Mouse (Mus musculus): ENCODE data around the gene Mettl17. TPM values are rescaled to one million over a fixed set of nuclear protein-coding genes. Genes with fewer than 3 reads are reported as not detected.
A peak's percentile ranks its signal among the peaks of the same experiment; 100 is the strongest.

Mettl17 gene
- total RNA-seq, 2 experiments from 2014 or later: 11.5 to 12.9 TPM

- no peak overlapping the region for H3K4me3 ChIP-seq
- peak; percentile 88 for DNase-seq
- intact Hi-C loops (cut with DNase I): loop anchor here (1.0 to 5.0 kb wide), 3 partner anchors 26 to 120 kb away; no protein-coding TSS in a partner anchor
- H3K27ac ChIP-seq: peak overlapping the region; percentile 54
- peak; percentile 94; the same call in 1 of the 2 replicates for TF ChIP-seq CTCF (IDR thresholded peaks at IDR 0.05)
These were observed 18.4 kb downstream of the Mettl17 start for GRCm38 (mm10) chr14:51902806-51903710.

- no peak overlapping the region; the same call in 1 of the 2 replicates for H3K27ac ChIP-seq
- DNase-seq: no peak
- intact Hi-C loops (cut with DNase I): loop anchor here (1.0 to 5.0 kb wide), 3 partner anchors 26 to 120 kb away; no protein-coding TSS in a partner anchor
- TF ChIP-seq CTCF (IDR thresholded peaks at IDR 0.05): no peak
- H3K4me3 ChIP-seq: no peak overlapping the region
These were observed 19.1 kb downstream of the Mettl17 start for GRCm38 (mm10) chr14:51903782-51904181.

DNA sequence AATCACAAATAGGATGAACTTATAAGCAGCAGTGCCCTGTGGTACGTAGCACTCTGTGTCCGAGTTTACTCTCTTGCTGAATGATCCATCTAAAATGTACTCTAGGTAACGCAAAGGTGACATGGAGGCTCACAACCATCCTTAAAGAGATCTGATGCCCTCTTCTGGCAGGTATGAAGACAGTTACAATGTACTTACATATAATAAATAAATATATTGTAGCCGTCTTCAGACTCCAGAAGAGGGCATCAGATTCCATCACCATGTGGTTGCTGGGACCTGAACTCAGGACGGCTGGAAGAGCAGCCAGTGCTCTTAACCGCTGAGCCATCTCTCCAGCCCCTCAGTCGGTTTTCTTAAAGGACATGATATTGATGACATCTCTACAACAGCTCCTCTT lies 20.1 kb downstream of the Mettl17 start:
- intact Hi-C loops (cut with DNase I): loop anchor here (5.0 kb wide), 1 partner anchor 103 kb away; no protein-coding TSS in a partner anchor
- H3K4me3 ChIP-seq: no peak overlapping the region
- peak overlapping the region; percentile 32; the same call in 1 of the 2 replicates for H3K27ac ChIP-seq
- peak; percentile 36; the same call in 1 of the 2 replicates for TF ChIP-seq CTCF (IDR thresholded peaks at IDR 0.05)
- no peak for DNase-seq

DNA sequence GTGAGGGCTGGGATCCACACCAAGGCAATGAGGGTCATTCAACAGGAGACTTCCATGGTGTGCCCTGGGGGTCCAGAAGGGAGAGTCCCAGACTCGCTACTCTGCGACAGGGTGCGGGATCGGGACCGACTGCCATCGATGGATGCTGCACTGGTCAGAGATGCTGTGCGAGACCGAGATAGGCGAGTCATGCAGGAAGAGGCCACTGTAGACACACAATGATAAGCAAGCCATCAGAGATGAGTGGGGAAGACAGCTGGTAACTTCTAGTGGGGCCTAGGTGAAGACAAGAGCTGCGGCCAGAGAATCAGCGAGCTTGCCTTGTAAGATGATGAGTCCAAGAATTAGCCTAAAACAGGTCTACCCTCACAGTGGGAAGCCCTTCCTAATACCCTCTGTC lies 21.5 kb downstream of the Mettl17 start:
- TF ChIP-seq CTCF (IDR thresholded peaks at IDR 0.05): no peak
- intact Hi-C loops (cut with DNase I): no loop called here
- no peak overlapping the region for H3K4me3 ChIP-seq
- no peak for DNase-seq
- H3K27ac ChIP-seq: peak overlapping the region; percentile 35

DNA sequence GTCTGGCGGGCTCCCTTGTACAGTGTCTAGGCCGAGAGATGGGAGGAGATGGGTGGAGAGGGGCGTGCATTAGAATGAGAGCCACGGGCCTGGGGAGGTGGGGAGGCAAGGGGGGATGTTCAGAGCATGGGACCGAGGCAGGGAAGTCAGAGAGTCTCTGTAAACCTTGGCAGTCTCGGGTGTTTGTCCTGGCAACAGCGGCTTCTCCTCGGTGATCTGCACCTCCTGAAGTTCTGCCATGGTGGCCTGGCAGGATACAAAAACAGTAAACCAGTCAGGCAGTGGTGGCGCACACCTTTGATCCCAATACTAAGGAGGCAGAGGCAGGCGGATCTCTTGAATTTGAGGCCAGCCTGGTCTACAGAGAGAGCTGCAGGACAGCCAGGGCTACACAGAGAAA lies 26.7 kb downstream of the Mettl17 start:
- peak overlapping the region; percentile 100 for H3K27ac ChIP-seq
- DNase-seq: peak; percentile 56
- intact Hi-C loops (cut with DNase I): no loop called here
- no peak for TF ChIP-seq CTCF (IDR thresholded peaks at IDR 0.05)
- peak overlapping the region; percentile 78 for H3K4me3 ChIP-seq

DNA sequence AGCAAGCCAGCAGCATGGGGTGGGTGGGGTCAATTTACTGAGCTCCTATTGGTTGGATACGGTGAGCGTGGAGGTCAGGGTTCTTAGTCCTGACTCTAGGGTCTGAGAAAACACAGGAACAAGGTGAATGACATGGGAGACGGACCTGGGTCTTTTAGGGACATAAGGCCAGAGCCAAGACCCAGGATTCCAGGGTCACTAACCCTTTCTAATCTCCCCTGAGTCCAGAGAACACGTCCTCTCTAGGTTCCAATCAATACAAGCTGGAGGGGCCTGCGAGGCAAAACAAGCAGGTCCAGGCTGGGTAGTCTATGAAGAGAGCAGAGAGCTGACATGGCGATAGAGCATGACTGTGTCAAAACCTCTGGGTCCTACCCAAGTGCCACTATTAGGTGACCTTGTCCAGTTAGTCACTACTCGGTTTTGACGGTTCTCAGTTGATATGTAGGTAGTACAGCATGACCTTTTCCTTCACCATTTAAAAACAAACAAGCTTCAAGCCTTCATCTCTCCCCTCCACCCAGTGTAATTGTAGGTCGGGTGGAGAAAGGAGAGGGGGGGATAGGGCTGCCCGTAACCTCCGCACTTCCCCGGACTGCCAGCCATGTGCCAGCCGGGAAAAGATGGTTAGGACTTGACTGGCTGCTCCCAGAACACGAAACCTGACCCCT lies 27.9 kb downstream of the Mettl17 start:
- intact Hi-C loops (cut with DNase I): loop anchor here (1.0 to 2.0 kb wide), 2 partner anchors 9 to 72 kb away; partner anchors contain the start of gene Arhgef40
- TF ChIP-seq CTCF (IDR thresholded peaks at IDR 0.05): no peak
- DNase-seq: no peak
- Histone ChIP-seq H3K4me3 (peak overlapping the region; percentile 78), H3K27ac (peak overlapping the region; percentile 100)

DNA sequence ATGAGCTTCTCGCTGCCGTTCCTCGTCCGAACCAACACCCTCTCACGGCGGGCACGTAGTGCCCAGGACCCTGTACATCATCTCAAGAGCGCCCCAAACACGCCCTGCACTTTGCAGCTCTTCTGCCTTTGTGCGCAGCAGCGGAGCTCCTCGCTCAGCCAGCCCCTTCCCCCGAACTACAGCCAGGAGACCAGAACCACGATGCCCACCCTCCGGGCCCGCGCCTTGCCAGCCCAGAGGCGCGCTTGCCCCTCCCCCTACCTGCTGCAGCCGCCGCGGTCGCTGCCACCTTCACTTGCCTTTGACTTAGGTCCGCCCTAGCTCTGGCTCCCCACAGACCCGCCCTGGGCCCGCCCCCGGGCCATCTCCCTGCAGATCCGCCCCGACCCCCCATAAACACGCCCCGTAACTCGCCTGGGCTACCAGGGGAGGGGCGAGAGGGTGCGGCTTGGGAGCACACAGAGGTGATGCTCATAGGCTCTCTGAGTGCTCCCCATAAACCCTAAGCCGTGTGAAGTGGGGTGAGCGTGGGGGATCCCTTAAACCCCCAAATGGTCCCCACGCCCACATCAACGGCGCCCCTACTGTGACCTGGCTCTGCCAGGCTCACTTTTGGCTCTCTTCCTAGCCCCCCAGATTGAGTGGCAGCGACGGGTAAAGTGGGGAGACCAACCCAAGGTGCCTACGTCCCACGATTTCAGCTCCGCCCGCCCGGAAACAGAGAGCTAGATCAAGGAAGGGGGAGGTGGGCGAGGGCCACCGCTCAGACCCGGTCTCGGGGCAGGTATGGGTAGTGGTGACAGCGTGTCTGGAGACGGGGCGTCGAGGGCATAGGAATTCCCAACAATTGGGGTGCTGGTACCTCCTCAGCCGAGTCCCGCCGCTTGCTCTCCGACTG lies 28.7 kb downstream of the Mettl17 start:
- intact Hi-C loops (cut with DNase I): loop anchor here (2.0 kb wide), 1 partner anchor 71 kb away; the partner anchor contains the start of gene Arhgef40
- no peak for TF ChIP-seq CTCF (IDR thresholded peaks at IDR 0.05)
- H3K27ac ChIP-seq: peak overlapping the region; percentile 100

DNA sequence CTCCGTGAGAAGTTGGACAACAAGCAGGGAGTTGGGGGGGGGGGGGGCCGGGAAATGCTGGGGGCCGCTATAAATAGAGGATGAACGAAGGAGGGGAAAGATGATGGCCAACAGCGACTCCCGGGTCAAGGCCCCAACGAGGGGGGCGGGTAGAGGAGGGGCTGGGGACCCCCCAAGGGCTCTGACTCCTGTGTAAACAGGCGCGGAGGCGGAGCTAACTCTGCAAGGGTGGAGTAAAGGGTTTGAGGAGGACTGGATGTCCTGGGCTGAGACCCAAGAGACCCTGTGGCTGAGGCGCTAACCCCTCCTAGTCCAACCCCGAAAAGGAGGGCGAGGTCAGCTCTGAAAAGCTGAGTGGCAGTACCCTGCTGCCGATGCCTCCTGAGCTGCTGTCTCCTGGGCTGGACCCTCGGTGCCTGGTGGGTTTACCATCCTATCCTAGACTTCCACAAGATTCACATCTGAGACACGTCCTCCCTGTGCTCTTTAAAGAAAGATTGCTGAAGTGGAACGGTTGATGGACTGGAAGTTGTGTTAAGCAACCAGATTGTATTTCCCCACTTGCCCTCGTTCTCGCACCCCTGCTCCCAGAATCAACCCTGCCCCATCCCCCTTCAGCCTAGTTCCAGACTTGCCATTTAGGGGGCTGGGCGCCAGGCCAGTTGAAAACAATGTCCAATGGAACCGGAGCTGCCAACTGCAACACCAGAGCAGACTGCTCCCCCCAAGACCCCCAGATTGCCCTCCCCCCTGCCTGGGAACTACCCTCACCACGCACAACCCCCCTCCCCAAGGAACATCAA lies 29.5 kb downstream of the Mettl17 start, which contains the start of gene Ndrg2:
Ndrg2 (minus strand) TSS at position 199 of the 803 bp plus-strand sequence.
- Histone ChIP-seq H3K27ac (peak within 1 kb of the TSS; percentile 100), H3K4me3 (peak within 1 kb of the TSS; percentile 78)
- TF ChIP-seq CTCF (IDR thresholded peaks at IDR 0.05): no peak
- DNase-seq: peak; percentile 94
- intact Hi-C loops (cut with DNase I): loop anchor here (2.0 kb wide), 1 partner anchor 71 kb away; the partner anchor contains the start of gene Arhgef40

More for the DNA sequence above, 28.7 kb downstream of the Mettl17 start:
- H3K4me3 ChIP-seq: peak overlapping the region; percentile 78
- DNase-seq: peak; percentile 97

- peak overlapping the region; percentile 78 for H3K4me3 ChIP-seq
- peak overlapping the region; percentile 100 for H3K27ac ChIP-seq
- peak; percentile 67 for DNase-seq
- TF ChIP-seq CTCF (IDR thresholded peaks at IDR 0.05): no peak
- intact Hi-C loops (cut with DNase I): no loop called here
These were observed 30.4 kb downstream of the Mettl17 start for GRCm38 (mm10) chr14:51915030-51915429.

DNA sequence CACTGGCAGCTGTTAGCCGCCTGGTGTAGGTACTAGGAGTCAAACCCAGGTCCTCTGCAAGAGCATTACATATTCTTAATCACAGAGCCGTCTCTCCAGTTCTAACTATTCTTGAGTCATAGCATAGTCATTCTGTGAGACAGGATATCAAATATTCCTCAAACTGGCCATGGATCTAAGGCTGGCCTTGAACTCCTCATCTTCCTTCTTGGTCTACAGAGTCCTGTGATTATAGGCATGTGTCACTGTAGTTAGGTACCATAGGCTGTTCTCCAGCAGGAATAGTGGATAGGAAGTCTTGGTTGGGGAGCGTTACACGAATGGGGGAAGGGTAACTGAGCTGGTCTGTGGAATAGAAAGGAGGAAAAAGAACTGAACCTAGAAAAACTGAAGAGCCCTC lies 31.9 kb downstream of the Mettl17 start:
- intact Hi-C loops (cut with DNase I): no loop called here
- H3K4me3 ChIP-seq: no peak overlapping the region
- TF ChIP-seq CTCF (IDR thresholded peaks at IDR 0.05): no peak
- DNase-seq: no peak
- H3K27ac ChIP-seq: peak overlapping the region; percentile 100

- intact Hi-C loops (cut with DNase I): no loop called here
- no peak for TF ChIP-seq CTCF (IDR thresholded peaks at IDR 0.05)
- Histone ChIP-seq H3K4me3 (peak within 1 kb of the TSS; percentile 74), H3K27ac (peak within 1 kb of the TSS; percentile 100)
- no peak for DNase-seq
These were observed 33.5 kb downstream of the Mettl17 start, which contains the start of gene Tppp2 for GRCm38 (mm10) chr14:51918125-51918524. Tppp2 (plus strand) TSS chr14:51918425.

All from gastrocnemius, adult 2 months (tissue).